Mouse (Mus musculus) liver, embryonic 14.5 days (tissue): ENCODE measurements around the gene Rps16.

Source experiments
- CTCF ChIP-seq: IDR thresholded peaks from 2 replicates; pipeline ENCODE4 v1.5.1; 2016; ENCODE audit warnings: antibody characterized with exemption, low read depth, control low read depth
- EP300 ChIP-seq: IDR thresholded peaks from 2 replicates; pipeline ENCODE4 v1.6.1; 2016; ENCODE audit warnings: antibody characterized with exemption, low read depth

- no peak for TF ChIP-seq CTCF
- TF ChIP-seq EP300 = no peak
These were observed 23.5 kb downstream of the Rps16 start for GRCm38 (mm10) chr7:28373891-28374495.
